Mouse (Mus musculus) erythroblast, adult 5-6 weeks (primary cell): ENCODE results near the gene Cuzd1. TPM values are rescaled to one million over a fixed set of nuclear protein-coding genes. Genes with fewer than 3 reads are reported as not detected.

ENCODE experiments used
- ATAC-seq: replicated peaks from 2 replicates; pipeline ENCODE4 v1.8.0; 2016; ENCODE audit warnings: moderate number of reproducible peaks, mild to moderate bottlenecking, moderate TSS enrichment, inconsistent platforms; ENCODE audit not compliant: poor library complexity, low FRiP score, severe bottlenecking
- total RNA-seq, 2 experiments: library from RNA; stranded (forward) in 1 of 2; stranded (reverse) in 1 of 2; fragments of 150-400 nt in 1 of 2; fragments of 200-764, 138-1000 nt in 1 of 2; gene quantifications; 2 replicates each; pipeline versions ENCODE4 v1.2.3 to v1.2.4; 2015 to 2017; ENCODE audit warnings: low replicate concordance in 2 of 2

Cuzd1 gene
- total RNA-seq (2015; ENCODE audit: low replicate concordance) (not detected in 2 replicates), total RNA-seq (2017; ENCODE audit: low replicate concordance) (not detected in 2 replicates)

DNA sequence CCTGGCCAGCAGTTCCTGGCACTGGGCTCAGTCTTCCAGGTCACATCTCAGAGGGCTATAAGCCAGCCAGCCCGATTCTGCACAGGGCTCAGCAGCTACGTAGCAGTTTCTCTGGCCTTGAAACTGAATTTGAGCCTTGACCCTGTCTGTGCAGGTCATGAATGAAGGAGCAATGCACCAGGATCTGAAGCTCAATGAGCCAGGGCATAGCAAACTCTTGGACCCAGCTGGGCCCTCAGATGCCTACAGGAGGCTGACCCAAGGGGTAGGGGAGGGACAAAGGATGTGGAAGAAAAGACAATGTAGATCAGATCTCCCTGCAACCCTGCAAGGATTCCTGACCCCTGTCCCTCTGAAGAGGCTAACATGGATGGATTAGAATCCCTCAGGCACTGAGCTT lies at the start of gene Cuzd1:
Cuzd1 (minus strand) TSS at position 101 of the 400 bp plus-strand sequence.
- ATAC-seq = no peak

- no peak for ATAC-seq
Observed at GRCm38 (mm10) chr7:131371470-131371860, 49.4 kb upstream of the Cuzd1 start.

DNA sequence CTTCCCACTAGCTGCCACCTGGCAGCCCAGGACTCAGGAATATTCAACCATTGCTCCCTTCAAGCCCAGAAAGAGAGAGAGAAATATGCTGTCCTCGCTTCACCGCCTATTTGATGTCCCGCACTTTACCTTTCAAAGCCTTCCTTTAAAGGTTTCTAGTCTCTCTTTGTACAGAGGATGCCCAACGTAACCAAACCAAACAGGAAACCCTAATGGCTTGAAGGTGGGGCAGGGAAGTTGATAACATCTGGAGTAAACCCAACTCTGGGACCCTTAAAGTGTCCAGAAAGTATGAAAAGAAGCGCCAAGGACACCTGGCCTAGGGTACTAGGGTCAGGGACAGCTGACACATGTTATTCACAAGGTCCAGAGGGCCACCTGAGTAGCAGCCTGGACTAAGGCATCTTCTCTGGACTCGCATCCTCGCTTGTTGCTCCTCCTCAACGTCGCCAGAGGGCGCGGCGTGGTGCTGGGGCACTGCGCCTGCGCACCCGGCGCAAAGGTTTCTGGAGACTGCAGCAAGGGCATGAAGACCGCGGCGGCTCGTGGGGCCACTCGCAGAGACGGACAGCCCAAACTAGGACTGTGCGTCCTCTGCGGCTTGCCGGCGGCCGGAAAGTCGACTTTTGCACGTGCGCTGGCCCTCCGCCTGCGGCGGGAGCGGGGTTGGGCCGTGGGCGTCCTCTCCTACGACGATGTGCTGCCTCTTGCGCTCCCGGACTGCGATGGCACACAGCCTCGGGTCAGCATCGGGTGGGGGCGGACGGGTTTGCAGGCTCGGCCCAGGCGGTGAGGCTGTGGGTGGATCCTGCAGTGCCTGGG lies 48.8 kb upstream of the Cuzd1 start, which contains the start of gene Pstk:
Pstk (plus strand) TSS at position 494 of the 822 bp plus-strand sequence.
- peak; percentile 99 for ATAC-seq

DNA sequence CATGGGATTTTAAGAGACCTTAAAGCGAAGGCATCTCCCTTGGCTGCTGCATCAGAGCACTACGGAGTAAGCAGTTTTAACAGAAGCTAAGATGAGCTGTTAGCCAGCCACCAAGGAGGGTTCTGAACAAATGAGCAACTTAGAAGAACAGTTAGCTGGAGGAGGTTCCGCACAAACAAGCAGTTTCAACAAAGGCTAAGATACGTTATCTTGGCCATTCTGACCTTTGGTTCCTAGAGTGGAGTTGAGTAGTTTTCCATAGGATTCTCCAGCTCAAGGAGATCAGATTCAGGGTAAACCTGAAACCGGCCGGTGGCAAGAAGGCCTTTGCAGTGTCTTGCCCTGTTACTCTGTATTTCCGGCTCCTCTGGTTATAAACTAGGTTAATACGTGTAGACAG lies 42.0 kb upstream of the Cuzd1 start:
- no peak for ATAC-seq

- ATAC-seq = peak; percentile 93
Observed at GRCm38 (mm10) chr7:131362615-131363300, 40.7 kb upstream of the Cuzd1 start, which contains the start of gene 2310057M21Rik. Gene 2310057M21Rik (minus strand): TSS chr7:131362759.

GRCm38 (mm10) chr7:131362269-131362614 lies 40.1 kb upstream of the Cuzd1 start:
- ATAC-seq = peak; percentile 50

DNA sequence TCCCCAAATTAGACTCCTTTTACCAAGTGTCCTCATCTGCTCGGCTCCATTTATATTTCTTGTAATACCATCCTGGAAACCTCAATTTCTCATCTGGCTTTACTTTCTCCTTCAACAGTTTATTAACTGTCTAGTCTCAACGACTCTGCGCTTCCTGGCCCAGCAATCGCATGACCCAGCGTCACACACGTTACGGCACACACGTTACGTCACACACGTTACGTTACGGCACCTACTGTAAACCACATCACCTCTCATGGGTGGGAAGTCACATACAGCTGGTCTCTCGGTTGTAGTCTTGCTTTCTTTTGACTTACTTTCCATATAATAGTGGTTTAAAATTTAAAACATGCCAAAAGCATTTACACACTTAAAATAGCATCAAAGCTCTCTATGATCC lies 34.0 kb upstream of the Cuzd1 start:
- no peak for ATAC-seq

- ATAC-seq = no peak
Observed at GRCm38 (mm10) chr7:131345856-131346541, 23.9 kb upstream of the Cuzd1 start.

DNA sequence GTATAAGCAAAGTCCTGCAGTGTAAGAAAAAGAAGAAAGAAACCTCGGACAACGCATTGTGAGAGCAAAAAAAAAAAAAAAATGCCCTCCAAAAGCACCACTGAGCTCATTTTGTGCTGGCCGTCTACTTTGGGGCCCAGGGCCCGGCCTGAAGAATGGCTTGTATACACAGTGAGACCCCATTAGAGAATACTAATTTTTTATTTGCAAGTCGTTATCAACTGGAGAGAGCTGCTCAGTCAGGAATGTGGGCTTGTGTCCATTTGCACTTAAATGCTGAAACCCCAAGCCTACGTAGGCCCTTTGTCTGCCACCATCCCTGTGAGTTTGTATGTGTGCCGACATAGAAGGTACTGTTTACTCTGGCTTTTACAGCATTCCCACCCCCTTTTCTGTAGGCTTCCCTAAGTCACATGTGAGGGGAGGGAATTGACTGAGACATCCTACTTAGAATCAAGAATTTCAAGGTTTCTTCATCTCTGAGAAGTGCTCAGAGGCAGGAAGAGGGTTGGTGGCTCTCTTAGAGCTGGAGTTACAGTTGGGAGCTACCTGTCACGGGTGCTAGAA lies 15.5 kb upstream of the Cuzd1 start:
- ATAC-seq = no peak

- no peak for ATAC-seq
Observed at GRCm38 (mm10) chr7:131333564-131333963, 11.5 kb upstream of the Cuzd1 start, which contains the start of gene Fam24a. Gene Fam24a (plus strand): TSS chr7:131333864.

- ATAC-seq = no peak
Observed at GRCm38 (mm10) chr7:131331688-131332087, 9.6 kb upstream of the Cuzd1 start.

DNA sequence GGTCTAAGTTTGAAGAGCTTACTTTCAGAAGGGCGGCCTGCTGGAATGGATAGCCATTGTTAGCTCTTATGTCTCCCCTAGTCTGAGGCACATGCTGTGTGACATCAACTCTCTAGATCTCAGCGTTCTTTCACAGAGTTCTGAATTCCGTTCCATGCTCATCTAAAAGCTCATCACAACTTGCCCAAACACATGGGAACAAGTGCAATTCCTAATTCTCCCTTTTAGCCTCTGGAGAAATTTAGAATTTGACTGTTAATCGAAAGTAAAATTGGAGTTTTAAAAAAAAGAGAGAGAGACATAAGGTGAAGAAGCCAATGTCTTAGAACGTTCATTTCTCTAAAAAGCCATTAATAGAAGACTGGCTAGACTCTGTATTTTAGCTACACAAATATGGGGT lies 7.3 kb upstream of the Cuzd1 start, which contains the start of gene Fam24b:
Fam24b (minus strand) TSS at position 101 of the 400 bp plus-strand sequence.
- no peak for ATAC-seq

GRCm38 (mm10) chr7:131327054-131327453 lies 5.0 kb upstream of the Cuzd1 start:
- ATAC-seq = no peak

- ATAC-seq = no peak
Observed at GRCm38 (mm10) chr7:131318340-131318739, 3.8 kb downstream of the Cuzd1 start.

DNA sequence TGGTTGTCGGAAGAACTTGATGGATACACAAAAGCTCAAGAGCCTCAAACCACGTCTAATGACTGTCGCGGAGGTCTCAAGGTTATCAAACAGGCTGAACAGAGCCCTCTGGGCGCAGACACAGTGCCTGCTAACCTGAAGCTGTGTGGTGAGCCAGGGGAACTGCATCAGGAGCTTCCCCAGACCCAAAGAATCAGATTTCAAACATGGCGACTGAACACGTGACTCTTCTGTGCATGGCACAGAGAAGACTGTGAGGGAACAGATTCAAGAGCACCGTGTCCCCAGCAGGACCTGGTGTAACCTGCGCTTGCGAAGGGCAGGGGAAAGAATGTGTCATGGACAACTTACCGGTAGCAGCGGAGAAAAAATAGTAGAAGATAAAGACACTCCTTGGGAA lies 4.5 kb downstream of the Cuzd1 start:
- ATAC-seq = no peak

DNA sequence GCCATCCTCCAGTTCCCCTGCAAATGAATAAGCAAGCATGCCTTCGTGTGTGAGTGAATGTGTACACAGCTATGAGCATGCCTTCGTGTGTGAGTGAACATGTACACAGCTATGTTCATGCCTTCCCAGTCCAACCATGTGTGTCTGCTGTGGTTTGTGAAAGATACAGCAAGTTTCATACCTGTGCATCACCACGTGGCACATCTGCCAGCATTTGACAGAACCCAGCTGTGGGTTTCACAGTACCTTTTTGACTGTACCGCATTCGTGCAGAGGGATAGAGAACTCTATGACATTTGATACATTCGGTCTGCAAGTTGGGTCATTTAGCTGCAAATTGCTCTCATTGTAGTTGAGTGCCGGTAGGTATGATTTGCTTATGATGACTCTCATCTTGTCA lies 7.6 kb downstream of the Cuzd1 start:
- no peak for ATAC-seq

DNA sequence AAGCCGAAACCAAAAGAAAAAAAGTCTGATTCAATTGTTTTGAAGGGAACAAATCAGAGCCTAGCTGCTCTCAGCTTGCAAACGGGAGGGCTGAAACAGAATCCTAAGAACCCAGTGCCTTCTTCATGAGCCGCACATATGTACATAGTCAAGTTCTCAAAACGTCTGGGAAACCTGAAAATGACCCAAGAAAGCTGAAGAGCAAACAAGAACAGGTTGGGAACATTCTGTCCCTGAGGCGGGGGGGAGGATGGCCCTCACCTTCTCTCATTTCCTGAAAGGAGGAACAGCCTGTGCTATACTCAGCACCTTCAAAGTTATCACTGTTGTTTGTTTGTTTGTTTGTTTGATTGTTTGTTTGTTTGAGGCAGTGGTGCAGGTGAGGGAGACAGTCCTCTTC lies 15.4 kb downstream of the Cuzd1 start:
- no peak for ATAC-seq

DNA sequence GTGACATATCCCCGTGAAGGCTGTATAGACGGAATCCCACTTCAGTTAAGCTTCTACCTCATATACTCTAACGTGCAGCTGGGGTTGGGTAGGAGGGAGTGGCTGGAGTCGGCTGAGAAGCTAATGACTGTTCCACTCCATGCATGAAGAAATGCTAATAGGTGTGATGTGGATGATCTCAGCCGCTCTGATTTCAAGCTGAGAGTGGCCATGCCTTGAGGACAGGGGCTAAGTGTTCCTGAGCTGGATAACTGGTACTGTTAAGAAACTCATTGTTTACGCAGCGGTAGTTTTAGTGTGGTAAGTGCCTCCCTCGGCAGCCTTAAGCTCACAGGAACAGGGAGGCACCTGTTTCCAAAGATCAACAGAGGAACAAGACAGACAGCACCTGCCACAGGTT lies 18.8 kb downstream of the Cuzd1 start:
- ATAC-seq = no peak

DNA sequence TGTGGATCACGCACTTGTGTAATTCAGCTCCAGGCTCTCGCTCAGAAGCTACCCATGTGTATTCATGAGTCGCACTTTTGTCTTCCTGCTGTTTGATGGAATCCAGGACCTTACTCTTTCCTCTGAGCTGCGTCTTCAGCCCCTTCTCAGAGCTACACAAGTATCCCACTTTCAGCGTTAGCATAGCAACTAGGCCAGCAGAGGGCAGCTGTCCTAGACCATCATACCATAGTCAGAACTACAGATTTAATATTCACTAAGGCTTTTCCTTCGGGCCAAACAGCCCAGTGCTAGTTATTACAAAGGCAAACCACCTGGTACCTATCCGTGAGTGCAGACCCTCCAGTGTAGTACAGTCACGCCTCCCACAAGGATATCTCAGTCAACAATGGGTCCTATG lies 24.9 kb downstream of the Cuzd1 start:
- ATAC-seq = no peak

DNA sequence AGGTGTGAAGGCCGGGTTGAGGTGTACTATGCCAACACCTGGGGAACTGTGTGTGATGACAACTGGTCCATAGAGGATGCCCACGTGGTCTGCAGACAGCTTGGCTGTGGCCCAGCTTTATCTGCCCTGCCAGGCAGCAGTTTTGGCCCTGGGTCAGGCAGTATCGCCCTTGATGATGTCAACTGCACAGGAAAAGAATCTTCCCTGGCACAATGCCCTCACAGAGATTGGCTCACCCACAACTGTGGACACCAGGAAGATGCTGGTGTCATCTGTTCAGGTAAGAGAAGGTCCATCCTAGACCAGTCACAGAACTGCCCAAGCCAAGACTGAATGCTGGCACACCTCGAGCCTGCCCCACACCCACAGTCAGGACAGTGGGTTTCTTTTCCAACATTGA lies 56.2 kb downstream of the Cuzd1 start:
- ATAC-seq = no peak
